Mouse (Mus musculus): ENCODE measurements around the gene Hhat. TPM values are rescaled to one million over a fixed set of nuclear protein-coding genes. Genes with fewer than 3 reads are reported as not detected.

The Hhat gene
- total RNA-seq, 2 experiments from 2014 or later, result 1.6 to 3.3 TPM

DNA sequence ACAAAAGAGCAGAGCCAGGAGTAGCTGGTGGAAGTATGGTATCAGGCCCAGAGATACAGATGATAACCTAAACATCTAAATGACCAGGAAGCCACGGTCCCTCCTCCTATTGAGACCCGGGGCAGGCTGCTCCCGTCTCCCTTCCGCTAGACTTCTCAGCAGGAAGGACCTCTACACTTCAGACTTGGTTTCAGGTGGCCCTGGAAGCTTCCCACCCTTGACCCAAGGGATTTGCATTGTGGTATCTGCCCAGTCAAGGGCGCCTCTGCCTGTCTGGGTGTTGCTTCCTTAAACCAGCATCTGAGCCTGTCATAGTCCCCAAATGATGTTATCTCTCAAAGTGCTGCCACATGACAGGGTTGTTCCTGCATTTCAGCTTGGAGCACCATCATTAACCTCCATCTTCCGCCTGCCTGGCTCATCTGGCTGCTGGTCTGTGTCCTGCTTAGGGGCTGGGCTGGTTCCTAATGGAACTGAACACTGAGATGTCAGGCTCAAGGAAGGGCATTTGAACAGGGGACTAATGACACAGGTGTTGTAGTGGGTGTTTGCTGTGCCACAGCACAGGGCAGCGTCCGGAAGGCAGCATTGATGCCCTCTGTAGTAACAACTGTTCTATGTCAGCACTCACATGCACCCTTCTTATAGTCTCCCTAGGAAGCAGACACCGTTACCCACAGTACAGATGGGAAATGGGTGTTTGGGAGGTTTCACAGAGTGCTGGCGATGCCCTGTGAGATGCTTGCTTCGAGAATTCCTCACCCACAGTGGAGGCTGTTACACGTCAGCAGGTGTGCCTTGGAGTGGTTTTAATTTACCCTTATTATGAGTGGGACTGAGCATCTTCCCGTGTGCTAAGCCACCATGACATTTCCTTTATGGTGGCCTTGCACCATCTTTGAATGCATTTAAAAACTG lies 280.9 kb downstream of the Hhat start:
- DNase-seq, result no peak

DNA sequence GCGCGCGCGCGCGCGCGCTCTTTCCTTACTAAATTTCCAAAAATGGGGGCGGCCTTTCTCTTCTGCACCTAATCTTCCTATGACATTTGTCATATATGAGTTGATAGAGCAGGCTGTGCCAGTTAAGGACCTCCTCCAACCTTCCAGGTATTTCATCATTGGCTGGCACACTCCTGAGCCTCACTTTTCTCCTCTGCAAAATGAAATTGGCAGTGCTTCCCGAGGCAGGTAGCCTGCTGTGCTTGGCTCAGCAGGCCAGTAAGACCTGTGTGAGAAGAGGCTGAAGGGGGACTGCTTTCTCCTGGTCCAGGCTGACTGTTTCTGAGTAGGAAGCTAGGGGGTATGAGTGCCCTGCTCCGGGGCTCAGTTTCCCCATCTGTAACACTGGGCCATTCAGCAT lies 283.5 kb downstream of the Hhat start:
- DNase-seq, result no peak

DNA sequence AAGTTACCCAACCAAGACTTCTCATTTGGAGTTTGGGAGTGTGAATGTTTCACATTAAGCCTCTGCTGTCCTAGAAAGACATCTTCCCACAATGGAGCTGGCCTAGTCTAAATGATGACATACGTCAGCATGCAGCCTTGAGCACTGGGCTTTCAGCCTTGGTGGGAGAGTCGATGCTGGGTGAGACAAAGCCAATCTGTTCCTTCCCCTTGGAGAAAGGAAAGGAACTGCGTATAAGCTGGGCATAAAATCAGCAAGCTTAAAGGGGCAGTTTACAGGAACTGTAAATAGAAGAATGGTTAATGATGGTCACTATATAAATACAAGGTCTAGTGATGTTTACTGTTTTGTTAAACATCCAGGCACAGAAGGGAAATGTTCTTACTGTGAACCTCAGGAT lies 286.0 kb downstream of the Hhat start:
- no peak for DNase-seq

DNA sequence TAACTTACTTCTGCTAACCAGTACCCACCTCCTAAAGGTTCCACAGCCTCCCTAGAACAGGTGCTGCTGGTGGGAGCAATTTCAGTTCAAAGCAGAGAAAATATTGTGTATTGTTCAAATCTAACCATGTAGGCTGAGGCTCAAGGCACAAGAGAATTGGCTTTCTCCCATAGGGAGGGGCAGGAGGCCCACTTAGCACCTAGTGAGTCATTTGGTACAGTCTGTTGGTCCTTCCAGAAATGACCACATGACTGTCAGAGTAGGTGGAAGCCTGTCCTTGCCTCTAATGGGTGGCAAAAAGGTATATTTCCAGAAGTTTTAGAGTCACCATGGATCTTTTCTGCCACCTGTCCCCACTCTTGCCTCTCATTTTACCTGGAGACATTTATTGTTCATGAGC lies 289.6 kb downstream of the Hhat start:
- DNase-seq, result no peak

DNA sequence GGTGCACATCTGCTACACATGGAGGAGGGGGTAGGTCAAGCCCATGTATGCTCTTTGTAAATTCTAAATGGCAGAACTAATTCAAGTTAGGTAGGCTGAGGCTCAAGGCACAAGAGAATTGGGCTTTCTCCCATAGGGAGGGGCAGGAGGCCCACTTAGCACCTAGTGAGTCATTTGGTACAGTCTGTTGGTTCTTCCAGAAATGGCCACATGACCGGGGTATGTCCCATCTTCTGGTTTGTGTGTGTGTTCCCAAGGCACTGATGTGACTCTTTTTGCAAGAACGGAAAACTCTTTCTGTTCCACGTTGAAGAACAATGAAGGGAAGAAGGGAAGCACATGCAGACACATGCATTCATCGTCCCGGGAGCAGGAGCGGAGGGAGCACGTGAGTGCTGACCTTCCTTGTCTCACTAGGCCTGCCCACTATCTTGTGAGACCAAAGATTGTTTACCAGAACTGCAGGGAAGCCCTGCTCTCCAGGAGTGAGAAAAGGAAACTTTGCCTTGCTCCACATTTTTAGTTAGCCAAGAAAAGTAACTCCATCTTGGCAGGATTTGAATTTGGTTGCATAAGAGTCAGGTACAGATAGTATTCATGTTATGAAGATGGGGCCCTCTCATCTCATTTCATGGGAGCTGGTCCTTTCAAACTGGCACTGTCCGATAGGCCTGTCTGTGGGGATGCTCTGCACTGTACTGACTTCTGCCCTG lies 290.8 kb downstream of the Hhat start:
- DNase-seq, result no peak

DNA sequence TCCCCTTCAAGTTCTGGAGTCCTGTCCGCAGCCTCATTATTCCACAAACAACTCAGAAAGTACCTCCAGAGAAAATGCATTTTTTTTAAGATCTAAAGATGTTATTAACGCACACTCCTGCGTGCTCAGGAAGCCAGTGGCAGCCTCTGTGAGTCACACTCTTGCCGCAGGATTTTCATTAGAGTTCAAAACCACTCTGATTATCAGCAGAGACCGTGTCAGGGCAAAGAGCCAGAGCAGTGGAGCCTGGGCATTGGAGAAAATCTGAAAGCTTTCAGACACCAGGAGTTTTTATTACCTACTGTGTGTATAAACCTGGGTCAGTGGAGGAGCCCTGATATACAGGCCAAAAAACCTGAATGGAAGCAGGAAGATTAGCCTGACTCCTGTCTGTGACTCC lies 292.8 kb downstream of the Hhat start:
- no peak for DNase-seq

DNA sequence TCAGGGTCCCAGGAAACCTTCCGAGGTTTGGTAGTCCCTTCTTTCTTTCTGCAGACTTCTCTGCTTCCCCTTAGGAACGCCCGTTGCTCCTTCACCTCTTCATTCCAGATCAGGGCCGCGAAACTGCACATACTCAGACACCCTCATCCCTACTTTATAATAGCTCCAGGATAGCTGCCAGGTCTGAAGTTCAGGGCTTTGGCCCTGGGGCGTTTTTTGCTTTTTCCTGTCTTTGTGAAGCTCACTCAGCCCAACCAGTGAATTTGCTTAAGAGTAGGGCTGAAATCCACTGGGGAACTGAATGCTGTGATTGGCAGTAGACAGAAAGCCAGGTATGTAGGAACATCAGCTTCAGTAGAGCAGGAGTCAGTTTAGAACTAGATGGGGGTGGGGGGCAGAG lies 293.5 kb downstream of the Hhat start:
- DNase-seq, result no peak

DNA sequence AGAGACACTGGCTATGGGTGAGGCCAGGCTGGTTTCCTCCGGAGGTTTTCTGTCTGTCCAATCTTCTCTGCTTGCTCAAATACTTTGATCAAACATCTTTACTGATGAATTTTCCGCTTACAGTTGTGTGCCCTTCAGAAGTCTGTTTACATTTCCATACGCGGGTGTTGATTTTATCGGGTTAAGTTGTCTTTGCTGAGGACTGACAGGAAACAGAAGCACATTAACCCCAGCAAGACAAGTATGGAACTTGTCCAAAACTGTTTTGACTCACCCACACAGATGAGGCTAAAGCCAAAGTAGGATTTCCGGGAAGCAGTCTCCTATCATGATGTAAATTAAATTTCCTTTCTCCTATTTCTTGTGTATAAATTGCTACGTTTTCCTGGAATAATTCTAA lies 294.3 kb downstream of the Hhat start:
- DNase-seq, result no peak

DNA sequence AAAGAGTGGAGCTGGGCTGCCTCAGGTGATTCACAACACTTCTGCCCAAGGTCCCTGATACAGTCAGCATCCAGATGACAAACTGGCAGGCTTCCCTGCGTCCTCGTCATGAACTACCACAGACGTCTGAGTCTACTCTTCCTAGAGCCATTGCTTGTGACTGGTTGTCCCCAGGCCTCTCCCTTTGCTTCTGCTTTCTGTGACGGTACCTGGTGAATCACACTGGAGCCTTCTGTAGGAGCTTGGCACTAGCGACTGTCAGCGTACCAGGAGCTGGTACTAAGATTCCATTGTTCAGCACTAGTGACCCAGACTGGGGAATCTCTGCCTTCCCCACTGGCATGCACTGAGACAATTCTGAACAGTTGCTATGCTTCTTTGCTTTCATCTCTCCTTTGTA lies 297.9 kb downstream of the Hhat start:
- no peak for DNase-seq

DNA sequence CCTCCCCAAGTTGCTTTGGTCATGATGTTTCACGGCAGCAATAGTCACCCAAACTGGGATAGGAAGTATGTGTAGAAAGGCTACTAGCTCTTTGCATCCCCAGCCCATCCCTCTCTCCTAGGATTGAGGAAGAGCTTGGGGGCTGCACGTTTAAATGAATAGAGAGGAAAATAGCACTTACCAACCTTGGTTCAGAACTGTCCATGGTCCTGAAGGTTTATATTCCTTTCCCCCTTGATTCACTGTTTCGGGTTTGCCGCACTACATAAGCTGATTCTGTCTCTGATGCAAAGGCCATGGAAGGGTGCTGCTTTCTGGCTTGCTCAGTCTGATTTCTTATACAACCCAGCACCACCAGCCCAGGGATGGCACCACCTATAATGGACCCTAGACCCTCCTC lies 298.7 kb downstream of the Hhat start:
- no peak for DNase-seq

DNA sequence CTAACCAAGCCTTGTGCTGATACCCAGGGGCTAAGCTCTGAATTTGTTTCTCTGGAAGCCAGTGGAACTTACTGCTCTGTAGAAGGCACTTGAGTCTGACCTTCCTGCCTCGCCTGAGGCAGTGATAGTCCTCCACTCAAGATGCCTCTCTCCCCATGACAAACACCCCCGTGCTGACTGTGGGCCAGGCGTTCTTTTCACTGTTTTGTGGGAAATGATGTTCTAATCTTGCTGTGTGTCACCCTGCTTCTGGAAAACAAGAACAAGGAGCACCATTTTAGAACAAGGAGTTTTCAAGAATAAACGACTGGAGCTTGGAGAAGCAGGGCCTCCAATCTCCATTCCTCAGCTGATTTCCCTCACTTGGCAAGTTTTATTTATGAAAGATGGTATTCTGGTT lies 307.3 kb downstream of the Hhat start:
- no peak for DNase-seq

DNA sequence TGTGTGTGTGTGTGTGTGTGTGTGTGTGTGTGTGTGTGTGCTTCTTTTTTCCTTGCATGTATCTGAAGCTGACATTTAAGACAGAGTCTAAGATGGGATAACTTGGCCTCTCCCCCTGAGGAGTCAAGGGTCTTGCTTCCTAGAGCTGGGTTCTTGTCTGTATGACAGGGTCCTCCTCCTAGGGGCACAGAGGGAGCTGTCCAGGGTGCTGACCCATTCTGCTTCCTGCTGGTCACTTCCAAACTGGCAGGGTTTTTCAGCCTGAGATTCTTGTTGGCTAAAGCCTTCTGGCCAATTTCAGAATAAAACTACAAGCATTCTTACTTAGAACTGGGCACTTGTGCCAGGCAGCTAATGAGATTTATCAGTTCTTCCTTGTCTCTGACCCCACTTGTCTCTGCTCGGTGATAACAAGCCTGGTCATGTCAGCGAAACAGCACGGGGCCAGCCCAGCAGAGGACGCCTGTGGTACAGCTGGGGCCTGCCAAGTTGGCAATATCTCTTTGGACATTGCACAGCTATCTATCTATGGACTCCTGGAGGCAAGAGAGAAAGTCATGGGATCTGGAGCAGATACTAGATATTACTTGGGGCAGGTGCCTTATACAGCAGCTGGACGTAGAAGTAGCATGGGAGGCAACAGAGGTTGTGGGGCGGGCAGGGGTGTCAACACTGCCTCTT lies 313.4 kb downstream of the Hhat start:
- peak; percentile 61 to 63 for DNase-seq

DNA sequence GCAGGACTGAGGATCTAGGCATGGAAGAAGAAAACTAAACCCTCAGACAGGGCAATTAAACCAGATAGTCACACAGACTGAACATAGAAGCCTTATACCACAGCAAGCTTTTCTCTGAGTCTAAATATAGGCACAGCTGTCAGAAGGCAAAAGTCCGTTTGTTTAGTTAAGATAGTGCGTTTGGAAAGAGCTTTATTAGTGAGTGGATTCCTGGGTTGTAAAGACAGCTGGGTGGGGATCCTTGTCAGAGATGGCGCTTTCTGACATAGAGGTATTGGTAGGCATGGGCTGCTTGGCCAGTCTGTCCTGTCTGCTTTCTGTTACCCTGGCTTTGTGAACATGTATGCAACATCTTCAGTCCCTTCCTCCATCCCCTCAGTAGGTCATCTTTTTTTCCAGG lies 314.0 kb downstream of the Hhat start:
- DNase-seq, result no peak

DNA sequence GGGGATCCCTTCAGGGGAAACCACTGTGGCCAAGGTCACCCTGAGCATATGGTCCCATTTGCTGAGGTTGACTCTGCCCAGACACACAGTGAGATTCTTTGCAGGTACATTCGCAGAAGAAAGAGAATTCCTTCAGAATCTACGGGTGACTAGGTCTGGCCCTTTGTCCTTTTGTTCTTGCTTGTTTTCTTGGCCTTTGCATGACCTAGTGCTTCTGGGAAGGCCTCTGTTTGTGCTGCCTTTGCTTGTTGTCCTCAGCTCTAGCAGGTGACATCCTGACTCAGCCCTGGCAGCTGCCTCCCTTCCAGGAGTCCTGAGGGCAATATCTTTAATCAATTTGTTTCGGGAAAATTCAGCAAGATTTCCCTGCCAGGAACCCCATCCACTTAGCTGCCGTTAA lies 316.0 kb downstream of the Hhat start:
- no peak for DNase-seq

DNA sequence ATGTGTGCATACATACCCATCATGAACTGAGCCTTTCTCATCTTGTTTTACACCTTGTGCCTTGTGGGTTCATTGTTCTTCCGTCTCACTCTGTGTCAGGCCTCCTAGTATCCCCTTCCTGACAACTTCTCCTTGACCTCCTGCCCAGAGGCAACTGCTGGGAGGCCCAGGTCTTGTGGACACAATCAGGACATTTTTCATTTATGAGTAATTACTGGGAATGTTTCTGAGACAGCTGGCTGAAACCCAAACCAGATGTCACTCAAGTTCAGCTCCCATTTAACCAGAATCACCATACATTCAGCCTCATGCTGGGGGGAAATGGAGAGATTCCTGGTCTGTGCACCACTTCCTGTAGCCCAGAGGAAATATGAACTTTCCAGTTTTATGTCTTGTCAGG lies 316.5 kb downstream of the Hhat start:
- DNase-seq, result no peak

DNA sequence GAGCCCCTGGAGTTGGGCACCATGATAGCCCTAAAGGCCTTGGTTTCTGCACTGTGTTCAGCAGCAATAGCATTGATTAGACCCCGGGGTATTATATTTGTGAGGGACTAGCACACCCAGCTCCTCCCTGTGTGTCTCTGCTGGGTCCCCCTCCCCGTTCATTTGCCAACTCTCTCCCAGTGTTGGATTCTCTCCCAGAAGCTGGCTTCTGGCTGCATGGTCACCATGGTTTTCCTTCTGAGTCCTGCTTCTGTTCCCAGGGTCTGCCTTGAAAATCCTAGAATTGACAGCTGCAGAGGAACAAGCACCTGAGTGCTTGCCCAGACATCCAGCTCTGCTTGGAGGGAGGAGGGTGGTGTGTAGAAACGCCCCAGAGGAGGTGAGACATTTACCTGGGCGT lies 319.3 kb downstream of the Hhat start:
- no peak for DNase-seq

DNA sequence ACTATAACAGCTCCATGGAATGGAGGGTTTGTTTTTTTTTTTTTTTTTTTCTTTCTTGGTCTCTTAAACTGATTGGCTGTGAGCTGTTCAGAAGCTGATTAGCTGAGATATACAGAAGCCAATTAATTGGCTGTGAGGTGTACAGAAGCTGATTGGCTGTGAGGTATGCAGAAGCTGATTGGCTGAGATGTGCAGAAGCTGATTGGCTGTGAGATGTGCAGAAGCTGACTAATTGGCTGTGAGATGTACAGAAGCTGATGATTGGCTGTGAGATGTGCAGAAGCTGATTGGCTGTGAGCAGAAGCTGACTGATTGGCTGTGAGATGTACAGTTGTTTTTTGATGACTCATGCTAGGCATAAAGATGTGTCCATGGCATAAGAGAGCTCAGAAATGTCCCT lies 320.6 kb downstream of the Hhat start:
- no peak for DNase-seq

DNA sequence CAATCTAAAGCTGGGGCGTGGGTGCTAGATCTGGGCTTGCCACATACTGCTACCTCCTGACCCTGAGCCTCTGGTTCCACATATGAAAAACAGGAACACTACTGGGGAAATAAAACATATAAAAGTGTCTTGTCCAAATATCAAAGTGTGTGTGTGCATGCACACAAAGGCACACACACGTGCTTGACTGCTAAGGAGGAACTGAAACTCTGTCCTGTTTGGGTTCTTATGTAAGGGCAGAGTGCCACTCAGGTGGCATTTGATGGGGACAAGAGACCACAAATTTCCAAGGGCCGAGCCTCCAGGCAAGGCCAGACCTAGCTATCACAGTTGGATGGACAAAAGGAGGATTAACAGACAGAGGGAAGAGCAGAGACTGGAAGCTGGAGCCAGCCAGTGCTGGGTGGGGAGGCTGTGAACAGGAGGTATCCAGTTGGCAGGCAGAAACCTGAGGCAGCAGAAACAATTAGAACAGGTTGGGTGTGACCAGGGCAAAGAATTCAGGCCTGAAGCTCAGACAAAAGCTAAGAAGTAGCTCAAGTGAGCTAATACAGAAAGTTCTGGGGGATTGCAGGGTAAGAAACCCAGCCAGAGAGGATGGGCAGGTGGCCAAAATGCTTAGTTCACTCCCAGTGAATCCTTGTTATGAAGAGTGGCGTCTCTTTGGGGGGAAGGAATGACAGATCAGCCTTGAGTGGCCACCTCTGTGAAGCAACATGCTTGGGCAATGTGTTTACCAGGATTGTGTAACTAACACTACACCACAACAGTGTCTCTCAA lies 321.3 kb downstream of the Hhat start:
- DNase-seq, result no peak

DNA sequence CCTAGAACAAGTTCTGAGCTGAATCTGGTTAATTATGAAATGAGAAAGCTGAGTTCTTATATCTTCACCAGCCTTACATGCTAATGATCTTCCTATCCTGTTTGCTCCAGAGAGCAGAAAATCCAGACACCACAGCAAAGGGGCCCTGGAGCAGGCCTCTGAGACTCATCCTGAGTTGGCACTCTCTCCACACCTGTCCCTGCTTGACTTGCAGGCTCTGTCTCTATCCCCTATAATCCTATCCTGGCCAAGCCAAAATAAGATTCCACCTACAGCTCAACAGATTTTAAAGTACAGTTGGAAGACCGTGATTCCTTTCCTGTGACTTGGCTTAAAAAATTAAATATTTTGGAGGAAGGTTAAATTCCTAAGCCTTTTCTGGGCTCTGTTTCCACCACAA lies 322.5 kb downstream of the Hhat start:
- DNase-seq, result no peak

DNA sequence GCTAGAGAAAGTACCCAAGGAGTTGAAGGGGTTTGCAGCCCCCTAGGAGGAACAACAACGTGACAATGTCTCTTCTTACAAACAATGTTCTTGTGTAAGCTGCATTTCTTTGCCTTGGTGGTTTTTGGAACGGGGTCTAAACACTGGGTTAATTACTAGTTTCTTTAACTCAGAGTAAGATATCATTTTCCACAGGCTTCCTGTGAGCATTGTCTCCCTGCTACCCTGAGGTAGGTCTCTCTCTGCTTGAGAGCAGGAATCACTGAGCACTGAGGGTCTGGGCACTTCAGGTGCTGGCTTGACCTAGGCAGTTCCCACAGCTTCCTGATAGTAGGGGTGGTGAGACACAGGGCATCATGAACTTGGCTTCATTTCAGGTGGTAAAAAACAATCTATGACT lies 323.4 kb downstream of the Hhat start:
- no peak for DNase-seq

Data from heart, adult 18-20 months (tissue).